ENCODE assay signal across 8 mouse cellular contexts in the genomic region with DNA sequence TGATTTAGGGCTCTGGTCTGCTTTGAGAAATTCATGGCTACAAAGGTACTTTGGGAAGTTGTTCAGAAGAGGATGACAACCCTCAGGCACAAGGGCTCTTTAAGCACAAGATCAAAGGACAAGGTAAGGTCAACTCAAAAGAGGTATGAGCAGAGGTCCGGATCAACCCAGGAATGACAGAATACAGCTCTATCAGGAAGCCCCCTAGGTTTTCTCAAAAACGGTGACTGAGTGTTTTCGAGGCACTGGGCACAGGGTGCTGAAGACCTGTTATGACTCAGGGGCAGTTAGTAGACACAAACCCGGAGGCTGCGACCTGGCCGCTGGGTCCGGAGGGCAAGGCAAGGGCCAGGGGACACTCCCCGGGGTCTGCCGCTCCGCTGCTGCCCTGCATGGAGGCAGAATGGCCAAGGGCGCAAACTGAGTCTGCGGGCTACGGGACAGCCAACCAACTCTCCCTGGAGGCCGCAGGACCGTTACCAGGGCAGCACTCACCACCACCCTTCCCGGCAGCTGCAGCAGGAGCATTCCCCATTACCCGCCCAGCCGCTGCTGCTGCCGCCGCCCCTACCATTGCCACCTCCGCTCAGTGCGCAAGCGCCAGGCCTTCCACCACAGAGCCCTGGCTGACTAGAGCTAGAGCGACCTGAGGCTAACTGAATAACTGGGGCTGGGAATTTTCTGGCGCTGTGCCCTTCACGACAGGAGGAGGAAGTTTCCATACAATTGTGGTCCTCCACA. TPM values are rescaled to one million over a fixed set of nuclear protein-coding genes. Genes with fewer than 3 reads are reported as not detected.
DNase-seq lines count a peak whose midpoint lies in the region; ATAC-seq and TF ChIP-seq lines count a peak whose summit lies in the region.

No protein-coding gene starts in this region.

- DNase-seq in adrenal gland, postnatal 36 days = peak; percentile 91 to 92
- peak; percentile 85 for DNase-seq in embryonic facial prominence, embryonic 10.5 days (ENCODE audit: low spot score)
- peak; percentile 55 to 81 for DNase-seq in gastrocnemius, postnatal 4 days (ENCODE audit: low spot score in 2 of 2)
- DNase-seq in left cerebral cortex, postnatal 25 days (ENCODE audit: low spot score in 2 of 2) = peak; percentile 71 to 80
- peak; percentile 83 for DNase-seq in midbrain, embryonic 10.5 days (ENCODE audit: low spot score)
- no peak for DNase-seq in adipocyte (ENCODE audit: low spot score)

- intact Hi-C loops in left cerebral cortex, postnatal 25 days (cut with DNase I) = no loop called here

- peak overlapping the region; percentile 96 for H3K4me2 ChIP-seq in intestine, embryonic 16.5 days (ENCODE audit: low read depth, low read length)

- TF ChIP-seq POLR2A in small intestine, adult 2 months (IDR thresholded peaks at IDR 0.05; ENCODE audit: low read depth, low read length) = 0 out of 2 replicates have a peak, but pooled peaks have one; percentile 21

- no peak for TF ChIP-seq CTCF in small intestine, adult 2 months (IDR thresholded peaks at IDR 0.05; ENCODE audit: extremely low read depth, insufficient read length, insufficient replicate concordance, low read depth, low read length)

- ATAC-seq in intestine, embryonic 16.5 days = peak; percentile 95

- peaks cover 27% of the 10 kb centered on the region for H3K36me3 ChIP-seq in embryonic facial prominence, embryonic 10.5 days (replicated peaks)
- H3K36me3 ChIP-seq in intestine, embryonic 16.5 days (ENCODE audit: control insufficient read depth, insufficient read depth, low read length) = no peaks in the 10 kb centered on the region
- H3K36me3 ChIP-seq in midbrain, embryonic 10.5 days = peaks cover 23% of the 10 kb centered on the region
- H3K36me3 ChIP-seq in small intestine, adult 2 months (ENCODE audit: control insufficient read depth, insufficient read depth, low read length) = peaks cover 16% of the 10 kb centered on the region

- H3K9me3 ChIP-seq in embryonic facial prominence, embryonic 10.5 days = no peaks in the 10 kb centered on the region
- no peaks in the 10 kb centered on the region for H3K9me3 ChIP-seq in intestine, embryonic 16.5 days (ENCODE audit: control insufficient read depth, low read length)
- H3K9me3 ChIP-seq in midbrain, embryonic 10.5 days (replicated peaks) = no peaks in the 10 kb centered on the region

- H3K27ac ChIP-seq in embryonic facial prominence, embryonic 10.5 days (replicated peaks) = peak overlapping the region; percentile 82
- peak overlapping the region; percentile 68 for H3K27ac ChIP-seq in intestine, embryonic 16.5 days (ENCODE audit: low read length)
- peak overlapping the region; percentile 86 for H3K27ac ChIP-seq in midbrain, embryonic 10.5 days (replicated peaks)
- H3K27ac ChIP-seq in small intestine, adult 2 months (ENCODE audit: insufficient read depth, low read depth, low read length) = peak overlapping the region; percentile 19

- H3K4me1 ChIP-seq in embryonic facial prominence, embryonic 10.5 days = peaks cover 13% of the 10 kb centered on the region
- H3K4me1 ChIP-seq in intestine, embryonic 16.5 days (ENCODE audit: control insufficient read depth, insufficient read depth, low read length) = peaks cover 10% of the 10 kb centered on the region
- H3K4me1 ChIP-seq in midbrain, embryonic 10.5 days = peaks cover 14% of the 10 kb centered on the region
- H3K4me1 ChIP-seq in small intestine, adult 2 months (ENCODE audit: control insufficient read depth, insufficient read depth, insufficient read length, low read length) = peaks cover 7% of the 10 kb centered on the region

- no peaks in the 10 kb centered on the region for H3K27me3 ChIP-seq in embryonic facial prominence, embryonic 10.5 days (replicated peaks; ENCODE audit: low read depth, poor library complexity, severe bottlenecking)
- H3K27me3 ChIP-seq in intestine, embryonic 16.5 days (replicated peaks; ENCODE audit: control insufficient read depth, insufficient read depth, low read length) = no peaks in the 10 kb centered on the region
- no peaks in the 10 kb centered on the region for H3K27me3 ChIP-seq in midbrain, embryonic 10.5 days (ENCODE audit: low read depth, poor library complexity, severe bottlenecking)
- no peaks in the 10 kb centered on the region for H3K27me3 ChIP-seq in small intestine, adult 2 months (ENCODE audit: control insufficient read depth, insufficient read depth, low read length)

- peak overlapping the region; percentile 75 for H3K9ac ChIP-seq in intestine, embryonic 16.5 days (ENCODE audit: low read depth, low read length)

- 8% methylated on average over 26 of the region's 26 CpGs for WGBS in embryonic facial prominence, embryonic 10.5 days
- 6% methylated on average over 26 of the region's 26 CpGs for WGBS in intestine, embryonic 16.5 days
- whole genome bisulfite sequencing in midbrain, embryonic 10.5 days = 8% methylated on average over 26 of the region's 26 CpGs
- 5% methylated on average over 26 of the region's 26 CpGs for WGBS in small intestine, adult 2 months

- H3K4me3 ChIP-seq in embryonic facial prominence, embryonic 10.5 days = peak overlapping the region; percentile 70
- peak overlapping the region; percentile 61 for H3K4me3 ChIP-seq in intestine, embryonic 16.5 days (ENCODE audit: low read length)
- H3K4me3 ChIP-seq in midbrain, embryonic 10.5 days = peak overlapping the region; percentile 68
- peak overlapping the region; percentile 67 for H3K4me3 ChIP-seq in small intestine, adult 2 months (ENCODE audit: low read depth, low read length)

RNA-seq across cellular contexts. Expression of a gene that starts 13.2 kb away (rescaled TPM):
- 10 to 100 TPM; 17.7 to 24.9 TPM for total RNA-seq in adrenal gland, postnatal 36 days (2021)
- polyA plus RNA-seq in embryonic facial prominence, embryonic 10.5 days (2016; fragmentation: Nextera tagmentation; extraction: Ambion mirVana) = 38.6 and 39.1 TPM in 2 replicates
- total RNA-seq in gastrocnemius, postnatal 4 days (2021) = 10 to 100 TPM; 10.7 to 11.4 TPM
- polyA plus RNA-seq in intestine, embryonic 16.5 days (2015; fragmentation: Nextera tagmentation; extraction: Ambion mirVana) = 31.0 and 31.6 TPM in 2 replicates
- 10 to 100 TPM; 13.8 to 14.2 TPM for total RNA-seq in left cerebral cortex, postnatal 25 days (2021)
- 34.8 and 39.1 TPM in 2 replicates for polyA plus RNA-seq in midbrain, embryonic 10.5 days (2016; fragmentation: Nextera tagmentation; extraction: Ambion mirVana)
- polyA plus RNA-seq in small intestine, adult 2 months (2012; rRNA removed) = 2.7 and 5.1 TPM in 2 replicates

RNA-seq across cellular contexts. Expression of a gene that starts 13.4 kb away (rescaled TPM):
- total RNA-seq in adrenal gland, postnatal 36 days (2021) = 10 to 100 TPM; 80.8 to 81.5 TPM
- polyA plus RNA-seq in embryonic facial prominence, embryonic 10.5 days (2016; fragmentation: Nextera tagmentation; extraction: Ambion mirVana) = 88.4 and 90.8 TPM in 2 replicates
- total RNA-seq in gastrocnemius, postnatal 4 days (2021) = 10 to 100 TPM; 46.7 to 48.1 TPM
- polyA plus RNA-seq in intestine, embryonic 16.5 days (2015; fragmentation: Nextera tagmentation; extraction: Ambion mirVana) = 118 and 129 TPM in 2 replicates
- total RNA-seq in left cerebral cortex, postnatal 25 days (2021) = 10 to 100 TPM; 78.6 to 82.0 TPM
- polyA plus RNA-seq in midbrain, embryonic 10.5 days (2016; fragmentation: Nextera tagmentation; extraction: Ambion mirVana) = 86.7 and 100 TPM in 2 replicates
- 12.1 and 19.6 TPM in 2 replicates for polyA plus RNA-seq in small intestine, adult 2 months (2012; rRNA removed)

RNA-seq across cellular contexts. Expression of a gene that starts 32.9 kb away (rescaled TPM):
- total RNA-seq in adrenal gland, postnatal 36 days (2021) = not detected
- polyA plus RNA-seq in embryonic facial prominence, embryonic 10.5 days (2016; fragmentation: Nextera tagmentation; extraction: Ambion mirVana) = 0.17 TPM in 1 of 2 replicates, not detected in the other
- not detected for total RNA-seq in gastrocnemius, postnatal 4 days (2021)
- polyA plus RNA-seq in intestine, embryonic 16.5 days (2015; fragmentation: Nextera tagmentation; extraction: Ambion mirVana) = not detected in 2 replicates
- total RNA-seq in left cerebral cortex, postnatal 25 days (2021) = under 1 TPM in 1 of 2 experiments, not detected in 1; 0.44 TPM
- polyA plus RNA-seq in midbrain, embryonic 10.5 days (2016; fragmentation: Nextera tagmentation; extraction: Ambion mirVana) = 0.16 and 0.22 TPM in 2 replicates
- polyA plus RNA-seq in small intestine, adult 2 months (2012; rRNA removed) = not detected in 2 replicates

RNA-seq across cellular contexts. Expression of a gene that starts 46.8 kb away (rescaled TPM):
- 1 to 10 TPM; 1.6 to 7.1 TPM for total RNA-seq in adrenal gland, postnatal 36 days (2021)
- polyA plus RNA-seq in embryonic facial prominence, embryonic 10.5 days (2016; fragmentation: Nextera tagmentation; extraction: Ambion mirVana) = not detected in 2 replicates
- total RNA-seq in gastrocnemius, postnatal 4 days (2021) = 10 to 100 TPM in 1 of 2 experiments, 1 to 10 TPM in 1; 5.0 to 62.3 TPM
- polyA plus RNA-seq in intestine, embryonic 16.5 days (2015; fragmentation: Nextera tagmentation; extraction: Ambion mirVana) = 24.4 and 59.9 TPM in 2 replicates
- total RNA-seq in left cerebral cortex, postnatal 25 days (2021) = not detected
- not detected in 2 replicates for polyA plus RNA-seq in midbrain, embryonic 10.5 days (2016; fragmentation: Nextera tagmentation; extraction: Ambion mirVana)
- 0.11 TPM in 1 of 2 replicates, not detected in the other for polyA plus RNA-seq in small intestine, adult 2 months (2012; rRNA removed)

Comparison
In these comparisons a context has a peak if more than half of its experiments do, and no peak if none do; other contexts are left out.
1. H3K27ac ChIP-seq: peak in every context shown above with its lines; median percentile 86 in midbrain, embryonic 10.5 days; 82 in embryonic facial prominence, embryonic 10.5 days; 68 in intestine, embryonic 16.5 days; 19 in small intestine, adult 2 months.